Mouse (Mus musculus): Measurements from ENCODE around the gene Bpifa3. TPM values are rescaled to one million over a fixed set of nuclear protein-coding genes. Genes with fewer than 3 reads are reported as not detected.
"Not testable (repeated sequence)": the region's sequence is repeated elsewhere in the genome, so short reads cannot be mapped to it uniquely, and the experiment has no call there.

The Bpifa3 gene
- polyA plus RNA-seq (2012; rRNA removed), result 1.3 and 1.5 TPM in 2 replicates

DNA sequence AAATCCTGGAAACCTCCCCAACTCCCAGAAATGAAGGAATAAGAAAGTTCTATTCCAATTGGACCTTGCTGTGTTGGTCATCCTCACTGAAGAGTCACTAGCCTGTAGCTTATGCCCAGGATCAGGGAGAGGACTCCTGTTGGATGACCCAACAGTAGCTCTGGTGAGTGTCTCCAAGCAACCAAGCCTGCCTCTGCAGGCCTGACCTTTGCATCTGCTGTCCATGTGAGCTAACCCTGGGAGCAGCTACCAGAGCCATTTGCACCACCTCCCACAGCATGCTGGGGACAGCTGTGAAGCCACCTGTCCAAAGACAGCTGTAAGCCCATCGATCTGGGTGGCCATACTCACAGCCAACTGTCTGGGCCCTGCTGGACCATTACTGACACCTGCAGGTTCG, at the start of gene Bpifa3:
TSS of gene Bpifa3 (plus strand) at position 217 of the 400 bp plus-strand sequence.
- no peak for DNase-seq (ENCODE audit: low read depth)

DNA sequence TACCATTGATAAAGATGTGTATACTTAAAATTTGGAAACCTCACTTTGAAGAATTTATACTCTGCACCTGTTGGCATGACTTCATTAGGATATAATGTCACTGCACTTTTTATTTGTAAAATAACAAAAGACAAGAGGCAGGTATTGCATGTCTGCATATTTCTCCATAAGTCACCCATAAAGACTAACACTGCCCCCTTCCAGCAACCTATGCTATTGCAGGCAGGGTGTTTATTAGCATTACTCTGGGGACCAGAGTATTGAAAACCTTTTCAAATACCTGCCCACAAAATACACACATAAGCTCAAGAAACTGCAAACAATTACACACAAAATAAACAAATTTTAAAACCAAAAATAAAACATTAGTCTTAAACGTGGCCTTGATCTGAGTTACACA, 32.4 kb upstream of the Bpifa3 start:
- DNase-seq (ENCODE audit: low read depth), result no peak

DNA sequence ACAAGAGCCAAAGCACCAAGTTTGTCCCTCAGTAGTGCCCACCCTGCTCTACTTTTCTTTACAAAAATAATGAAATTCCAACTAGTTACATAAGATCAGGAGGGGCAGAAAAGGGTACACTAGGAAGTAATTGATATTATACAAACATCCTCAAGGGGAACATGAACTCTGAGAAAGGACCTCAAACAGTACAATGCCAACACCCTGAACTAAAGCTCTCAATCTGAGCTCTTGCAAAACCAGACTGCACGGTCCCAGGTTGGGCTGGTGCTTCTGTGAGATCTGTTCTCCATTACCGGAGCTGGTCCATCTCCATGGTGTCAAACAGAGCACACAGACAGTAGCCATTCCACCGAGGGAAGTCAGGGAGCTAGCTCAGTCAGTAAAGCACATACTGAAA, 12.8 kb upstream of the Bpifa3 start:
- DNase-seq (ENCODE audit: low read depth), result no peak

GRCm38 (mm10) chr2:154142580-154142979, 12.4 kb downstream of the Bpifa3 start, which contains the start of gene Bpifa1:
Gene Bpifa1, plus strand, starts transcription at chr2:154142880.
- DNase-seq (ENCODE audit: low read depth), result no peak

GRCm38 (mm10) chr2:154143735-154144134, 13.6 kb downstream of the Bpifa3 start:
- no peak for DNase-seq (ENCODE audit: low read depth)

DNA sequence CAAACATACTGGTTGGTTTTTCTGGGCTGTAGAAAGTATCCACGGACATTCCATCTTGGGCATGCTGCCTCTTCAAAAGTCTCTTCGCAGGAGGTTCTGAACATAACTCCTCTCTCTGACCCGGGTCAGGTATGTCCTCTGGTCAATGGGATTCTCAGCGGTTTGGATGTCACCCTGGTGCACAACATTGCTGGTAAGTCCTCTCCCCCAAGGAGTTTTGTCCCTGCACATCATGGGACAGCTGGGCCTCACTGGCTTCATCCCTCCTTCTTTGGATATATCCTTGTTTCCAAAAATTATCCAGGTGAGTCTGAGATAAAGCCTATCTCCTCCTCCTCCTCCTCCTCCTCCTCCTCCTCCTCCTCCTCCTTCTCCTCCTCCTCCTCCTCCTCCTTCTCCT, 17.4 kb downstream of the Bpifa3 start:
- DNase-seq (ENCODE audit: low read depth), result no peak

DNA sequence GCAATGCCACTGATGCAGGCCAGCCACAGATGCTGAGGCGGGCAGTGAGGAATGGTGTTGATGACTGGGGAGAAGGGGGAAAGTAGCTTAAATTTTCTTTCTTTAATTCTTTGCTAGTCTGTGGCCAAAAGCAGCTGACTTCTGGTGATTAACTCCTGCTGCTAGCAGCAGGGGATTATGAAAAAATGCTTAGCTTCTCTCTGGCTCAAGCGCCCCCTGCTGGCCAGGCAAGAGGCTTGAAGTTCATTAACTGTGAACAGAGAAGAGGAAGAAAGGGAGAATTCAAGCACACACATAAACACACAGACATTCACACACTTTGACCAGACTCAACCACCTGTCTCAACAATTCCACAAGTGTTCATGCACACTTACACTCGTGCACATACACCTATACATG, 28.3 kb downstream of the Bpifa3 start:
- DNase-seq (ENCODE audit: low read depth), result no peak

GRCm38 (mm10) chr2:154162307-154162706, 32.2 kb downstream of the Bpifa3 start, which contains the start of gene Bpifa5:
Gene Bpifa5, plus strand, starts transcription at chr2:154162607.
- DNase-seq (ENCODE audit: low read depth), result no peak

DNA sequence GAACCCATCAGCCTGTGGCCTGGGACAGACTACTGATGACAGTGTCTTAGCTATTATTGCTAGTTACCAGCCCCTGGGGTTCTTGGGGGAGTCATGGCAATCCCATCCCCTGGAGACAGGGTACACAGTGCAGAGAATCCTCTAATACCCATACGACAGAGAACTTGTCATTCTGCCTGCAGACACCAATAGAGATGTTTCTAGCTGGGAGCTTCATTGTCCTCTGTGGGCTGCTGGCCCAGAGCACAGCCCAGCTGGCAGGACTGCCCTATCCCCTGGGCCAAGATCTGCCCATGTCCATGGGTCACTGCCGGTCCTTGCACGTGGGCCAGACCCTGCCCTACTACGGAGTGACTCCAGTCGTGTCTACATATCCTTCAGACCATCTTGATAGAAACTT, 33.2 kb downstream of the Bpifa3 start:
- no peak for DNase-seq (ENCODE audit: low read depth)

DNA sequence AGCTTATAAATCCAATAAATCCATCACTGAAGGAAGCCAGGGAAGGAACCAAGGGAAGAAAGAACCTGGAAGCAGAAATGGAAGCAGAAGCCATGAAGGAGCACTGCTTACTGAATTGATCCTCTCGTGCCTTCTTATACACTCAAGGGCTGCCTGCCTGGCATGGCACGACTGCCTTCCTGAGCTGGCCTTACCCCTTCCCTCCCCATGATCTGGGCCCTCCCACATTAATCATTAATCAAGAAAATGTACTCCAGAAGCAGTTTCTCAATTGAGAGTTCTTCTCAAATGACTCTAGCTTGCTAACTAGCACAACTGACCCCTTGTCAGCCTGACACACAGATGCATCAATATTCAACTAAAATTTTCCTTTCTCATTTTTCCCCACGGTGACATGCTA, 39.0 kb downstream of the Bpifa3 start:
- DNase-seq (ENCODE audit: low read depth), result no peak

GRCm38 (mm10) chr2:154171621-154172020, 41.5 kb downstream of the Bpifa3 start:
- DNase-seq (ENCODE audit: low read depth), result no peak

- no peak for DNase-seq (ENCODE audit: low read depth)
Measured at GRCm38 (mm10) chr2:154173313-154173712, 43.2 kb downstream of the Bpifa3 start.

GRCm38 (mm10) chr2:154181900-154182299, 51.8 kb downstream of the Bpifa3 start:
- not testable (repeated sequence) for DNase-seq (ENCODE audit: low read depth)

- DNase-seq (ENCODE audit: low read depth), result not testable (repeated sequence)
Measured at GRCm38 (mm10) chr2:154183061-154183460, 52.9 kb downstream of the Bpifa3 start.

- DNase-seq (ENCODE audit: low read depth), result no peak
Measured at GRCm38 (mm10) chr2:154185319-154185718, 55.2 kb downstream of the Bpifa3 start.

GRCm38 (mm10) chr2:154185748-154186147, 55.6 kb downstream of the Bpifa3 start:
- DNase-seq (ENCODE audit: low read depth), result no peak

DNA sequence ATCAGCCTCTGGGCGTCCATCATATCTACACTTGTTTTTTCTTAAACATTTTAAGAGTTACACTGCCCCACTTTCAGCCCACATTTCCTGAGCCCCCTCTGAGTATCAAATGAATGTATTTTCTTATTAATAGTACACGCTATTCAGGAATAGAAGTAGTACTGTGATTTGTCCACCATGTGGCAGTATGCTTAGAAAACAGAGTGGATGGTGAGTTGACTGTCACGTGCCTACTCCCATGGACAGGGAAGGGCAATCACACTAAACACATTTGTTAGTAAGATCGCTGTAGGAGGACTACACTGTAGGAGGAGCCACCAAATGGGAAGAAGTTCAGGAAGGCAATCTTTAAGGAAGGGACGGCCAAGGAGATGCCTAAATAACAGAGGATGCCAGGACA, 57.3 kb downstream of the Bpifa3 start:
- no peak for DNase-seq (ENCODE audit: low read depth)

Other genes with a start within 250 kb of the Bpifa3 start
- 0.11 and 2.4 TPM in 2 replicates for gene Bpifb6, start 229.9 kb upstream of the Bpifa3 start, polyA plus RNA-seq (2012; rRNA removed)
- 0.05 TPM in 1 of 2 replicates, not detected in the other for gene Bpifb3, start 212.1 kb upstream of the Bpifa3 start, polyA plus RNA-seq (2012; rRNA removed)
- gene Bpifb4, start 192.1 kb upstream of the Bpifa3 start, polyA plus RNA-seq (2012; rRNA removed), result not detected in 2 replicates
- not detected in 2 replicates for gene Bpifa6, start 155.4 kb upstream of the Bpifa3 start, polyA plus RNA-seq (2012; rRNA removed)
- not detected in 2 replicates for gene Bpifa2, start 122.1 kb upstream of the Bpifa3 start, polyA plus RNA-seq (2012; rRNA removed)
- gene Bpifa1, start 12.5 kb downstream of the Bpifa3 start, polyA plus RNA-seq (2012; rRNA removed), result not detected in 2 replicates
- not detected in 2 replicates for gene Bpifa5, start 32.3 kb downstream of the Bpifa3 start, polyA plus RNA-seq (2012; rRNA removed)
- not detected in 2 replicates for gene Bpifb1, start 60.5 kb downstream of the Bpifa3 start, polyA plus RNA-seq (2012; rRNA removed)
- 0.31 and 0.34 TPM in 2 replicates for gene Bpifb5, start 93.4 kb downstream of the Bpifa3 start, polyA plus RNA-seq (2012; rRNA removed)
- gene Bpifb9a, start 127.5 kb downstream of the Bpifa3 start, polyA plus RNA-seq (2012; rRNA removed), result not detected in 2 replicates
- gene Bpifb9b, start 176.9 kb downstream of the Bpifa3 start, polyA plus RNA-seq (2012; rRNA removed), result not detected in 2 replicates
- 12.0 and 13.4 TPM in 2 replicates for gene Cdk5rap1, start 242.7 kb downstream of the Bpifa3 start, polyA plus RNA-seq (2012; rRNA removed)

Data from gonadal fat pad, adult 2 months (tissue).